8 mouse cellular contexts compared by ENCODE assay signal in genomic region chr3:96161869-96162840, GRCm38 (mm10). TPM values are rescaled to one million over a fixed set of nuclear protein-coding genes. Genes with fewer than 3 reads are reported as not detected.
DNase-seq lines count a peak whose midpoint lies in the region; ATAC-seq lines count a peak whose summit lies in the region.

Gene Mtmr11 (plus strand): TSS chr3:96162004.

- H3K4me3 ChIP-seq in forebrain, embryonic 11.5 days (ENCODE audit: low read depth, low read length): peak within 1 kb of the TSS; percentile 36
- peak within 1 kb of the TSS; percentile 40 for H3K4me3 ChIP-seq in hindbrain, embryonic 16.5 days (ENCODE audit: low read length)
- H3K4me3 ChIP-seq in liver, embryonic 12.5 days: peak within 1 kb of the TSS; percentile 42
- peak within 1 kb of the TSS; percentile 49 for H3K4me3 ChIP-seq in stomach, embryonic 14.5 days (ENCODE audit: low read depth, low read length)

- H3K4me1 ChIP-seq in forebrain, embryonic 11.5 days (replicated peaks; ENCODE audit: control insufficient read depth, insufficient read depth, low read length): peaks cover 8% of the 10 kb centered on the region; the same call in 1 of the 2 replicates
- H3K4me1 ChIP-seq in hindbrain, embryonic 16.5 days (ENCODE audit: control insufficient read depth, insufficient read depth, low read depth, low read length): peaks cover 9% of the 10 kb centered on the region
- peaks cover 16% of the 10 kb centered on the region for H3K4me1 ChIP-seq in liver, embryonic 12.5 days
- H3K4me1 ChIP-seq in stomach, embryonic 14.5 days (ENCODE audit: control insufficient read depth, insufficient read depth, low read length): peaks cover 21% of the 10 kb centered on the region

- no peaks in the 10 kb centered on the region for H3K9me3 ChIP-seq in forebrain, embryonic 11.5 days (ENCODE audit: control insufficient read depth, low read length)
- H3K9me3 ChIP-seq in hindbrain, embryonic 16.5 days (ENCODE audit: control insufficient read depth, low read length): no peaks in the 10 kb centered on the region
- H3K9me3 ChIP-seq in liver, embryonic 12.5 days (replicated peaks): no peaks in the 10 kb centered on the region
- H3K9me3 ChIP-seq in stomach, embryonic 14.5 days (ENCODE audit: control insufficient read depth, low read depth, low read length): no peaks in the 10 kb centered on the region

- H3K27me3 ChIP-seq in forebrain, embryonic 11.5 days (ENCODE audit: control insufficient read depth, insufficient read depth, low read length): no peaks in the 10 kb centered on the region
- H3K27me3 ChIP-seq in hindbrain, embryonic 16.5 days (replicated peaks; ENCODE audit: control insufficient read depth, insufficient read depth, low read length): no peaks in the 10 kb centered on the region
- H3K27me3 ChIP-seq in liver, embryonic 12.5 days (replicated peaks): peaks cover 59% of the 10 kb centered on the region
- H3K27me3 ChIP-seq in stomach, embryonic 14.5 days (ENCODE audit: control insufficient read depth, insufficient read depth, low read length): no peaks in the 10 kb centered on the region

- no peak within 1 kb of the TSS for H3K27ac ChIP-seq in forebrain, embryonic 11.5 days (ENCODE audit: low read depth, low read length)
- peak within 1 kb of the TSS; percentile 73 for H3K27ac ChIP-seq in hindbrain, embryonic 16.5 days (ENCODE audit: low read depth, low read length)
- H3K27ac ChIP-seq in liver, embryonic 12.5 days: peak within 1 kb of the TSS; percentile 64
- peak within 1 kb of the TSS; percentile 85 for H3K27ac ChIP-seq in stomach, embryonic 14.5 days (ENCODE audit: low read length)

- DNase-seq in cerebellum, adult 11-12 months: peak; percentile 38
- no peak for DNase-seq in cerebellum, adult 8-10 months
- peak; percentile 55 to 87 for DNase-seq in adrenal gland, adult (ENCODE audit: inconsistent age in 2 of 2, low spot score in 1 of 2)
- no peak for DNase-seq in forebrain, embryonic 11.5 days (ENCODE audit: low spot score)
- no peak for DNase-seq in left cerebral cortex, postnatal 14 days (ENCODE audit: low spot score in 2 of 2)

- peak within 1 kb of the TSS; percentile 51 for H3K9ac ChIP-seq in forebrain, embryonic 11.5 days (ENCODE audit: low read length)
- H3K9ac ChIP-seq in hindbrain, embryonic 16.5 days (ENCODE audit: low read depth, low read length): peak within 1 kb of the TSS; percentile 66
- peak within 1 kb of the TSS; percentile 47; the same call in 1 of the 2 replicates for H3K9ac ChIP-seq in liver, embryonic 12.5 days
- peak within 1 kb of the TSS; percentile 55 for H3K9ac ChIP-seq in stomach, embryonic 14.5 days (replicated peaks; ENCODE audit: low read depth, low read length)

- intact Hi-C loops in left cerebral cortex, postnatal 14 days (cut with DNase I): no loop called here

- ATAC-seq in forebrain, embryonic 11.5 days (replicated peaks; ENCODE audit: low FRiP score): no peak
- ATAC-seq in hindbrain, embryonic 16.5 days: peak; percentile 58
- ATAC-seq in liver, embryonic 12.5 days: no peak; the same call in none of the 2 replicates
- 0 out of 2 replicates have a peak, but pooled peaks have one; percentile 5 for ATAC-seq in stomach, embryonic 14.5 days (ENCODE audit: insufficient number of reproducible peaks, insufficient read depth, low FRiP score, low read depth)

- WGBS in forebrain, embryonic 11.5 days: 8% methylated on average over 16 of the region's 16 CpGs
- WGBS in hindbrain, embryonic 16.5 days: 4% methylated on average over 15 of the region's 16 CpGs
- 14% methylated on average over 15 of the region's 16 CpGs for WGBS in liver, embryonic 12.5 days (ENCODE audit: insufficient replicate concordance)
- whole genome bisulfite sequencing in stomach, embryonic 14.5 days: 3% methylated on average over 16 of the region's 16 CpGs

- H3K36me3 ChIP-seq in forebrain, embryonic 11.5 days (ENCODE audit: control insufficient read depth, insufficient read depth, low read length): no peaks in the 10 kb centered on the region
- no peaks in the 10 kb centered on the region for H3K36me3 ChIP-seq in hindbrain, embryonic 16.5 days (ENCODE audit: control insufficient read depth, insufficient read depth, low read length)
- H3K36me3 ChIP-seq in liver, embryonic 12.5 days: no peaks in the 10 kb centered on the region
- H3K36me3 ChIP-seq in stomach, embryonic 14.5 days (ENCODE audit: control insufficient read depth, insufficient read depth, low read length): no peaks in the 10 kb centered on the region

- peak within 1 kb of the TSS; percentile 64 for H3K4me2 ChIP-seq in forebrain, embryonic 11.5 days (ENCODE audit: low read depth, low read length, severe bottlenecking)
- peak within 1 kb of the TSS; percentile 97 for H3K4me2 ChIP-seq in hindbrain, embryonic 16.5 days (ENCODE audit: low read length)
- H3K4me2 ChIP-seq in liver, embryonic 12.5 days: peak within 1 kb of the TSS; percentile 59
- H3K4me2 ChIP-seq in stomach, embryonic 14.5 days (replicated peaks; ENCODE audit: low read depth, low read length): peak within 1 kb of the TSS; percentile 92

RNA-seq across cellular contexts. Expression of gene Mtmr11, which starts in this region (rescaled TPM):
- polyA plus RNA-seq in forebrain, embryonic 11.5 days (2014; fragmentation: Nextera tagmentation; extraction: Ambion mirVana): 13.6 and 16.6 TPM in 2 replicates
- polyA plus RNA-seq in hindbrain, embryonic 16.5 days (2015; fragmentation: Nextera tagmentation; extraction: Ambion mirVana): 12.7 and 13.9 TPM in 2 replicates
- polyA plus RNA-seq in liver, embryonic 12.5 days (2016; fragmentation: Nextera tagmentation; extraction: Ambion mirVana): 2.4 and 3.9 TPM in 2 replicates
- polyA plus RNA-seq in stomach, embryonic 14.5 days (2014; fragmentation: Nextera tagmentation; extraction: Ambion mirVana): 20.8 and 24.6 TPM in 2 replicates
- 1 to 10 TPM; 4.5 to 6.0 TPM for total RNA-seq in left cerebral cortex, postnatal 14 days (2021)

Comparison
In these comparisons a context has a peak if more than half of its experiments do, and no peak if none do; other contexts are left out.
1. DNase-seq: peak in cerebellum, adult 11-12 months (single experiment) and adrenal gland, adult (2 of 2); none in cerebellum, adult 8-10 months (single experiment), forebrain, embryonic 11.5 days (single experiment) and left cerebral cortex, postnatal 14 days (0 of 2).
2. ATAC-seq: peak in hindbrain, embryonic 16.5 days (single experiment) and stomach, embryonic 14.5 days (single experiment); none in forebrain, embryonic 11.5 days (single experiment) and liver, embryonic 12.5 days (single experiment).
3. Peak in every context shown above with its lines, with median percentiles within 50 percentile points of each other: H3K4me2 ChIP-seq, H3K4me3 ChIP-seq and H3K9ac ChIP-seq.